Mouse (Mus musculus): ENCODE data around the gene Ino80d. TPM values are rescaled to one million over a fixed set of nuclear protein-coding genes. Genes with fewer than 3 reads are reported as not detected.
A peak's percentile ranks its signal among the peaks of the same experiment; 100 is the strongest.

The Ino80d gene
- polyA plus RNA-seq, 1 experiment from 2014 or later: 7.9 TPM

DNA sequence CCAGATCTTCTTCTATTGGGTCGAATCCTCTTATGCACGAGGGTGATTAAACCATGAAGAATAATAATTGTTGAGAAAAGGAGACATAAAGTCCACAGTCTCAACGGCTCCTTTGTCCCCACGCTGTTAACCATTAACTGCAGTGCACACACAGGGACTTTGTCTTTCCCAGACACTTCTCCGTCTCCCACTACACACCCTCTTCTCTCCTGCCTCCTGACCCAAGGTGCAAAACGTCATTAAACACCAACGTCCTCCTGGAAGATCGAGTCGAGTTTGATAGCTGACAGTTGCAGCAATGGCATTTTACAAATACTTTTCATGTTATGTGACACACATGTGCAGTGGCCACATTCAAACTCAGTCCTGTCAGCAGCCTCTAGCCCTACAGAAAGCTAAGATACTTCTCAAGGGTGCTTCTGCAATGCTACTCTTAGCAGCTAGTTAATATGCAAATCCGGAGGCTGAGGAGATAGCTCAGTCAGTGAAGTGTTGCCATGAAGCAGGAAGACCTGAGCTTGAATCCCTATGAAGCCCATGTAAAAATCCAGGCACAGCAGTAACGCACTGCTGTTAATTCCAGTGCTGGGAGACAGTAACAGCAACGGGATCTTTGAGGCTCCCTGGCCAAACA lies 109.3 kb downstream of the Ino80d start:
- no peaks in the 10 kb centered on the region for H3K36me3 ChIP-seq (replicated peaks; ENCODE audit: control insufficient read depth, insufficient read depth, low read depth, low read length)
- H3K9ac ChIP-seq (replicated peaks; ENCODE audit: low read length): no peak overlapping the region
- WGBS: 65% methylated on average over 12 of the region's 12 CpGs
- DNase-seq (ENCODE audit: low spot score) (no peak), ATAC-seq (replicated peaks; ENCODE audit: insufficient number of reproducible peaks, low FRiP score, low TSS enrichment, low read depth) (no peak)
- no peak overlapping the region for H3K4me2 ChIP-seq (ENCODE audit: low read depth, low read length)
- no peak overlapping the region for H3K27ac ChIP-seq (replicated peaks; ENCODE audit: low read depth, low read length)
- no peaks in the 10 kb centered on the region for H3K4me1 ChIP-seq (ENCODE audit: control insufficient read depth, insufficient read depth, low read length)
- H3K9me3 ChIP-seq (replicated peaks; ENCODE audit: control insufficient read depth, low read length): no peaks in the 10 kb centered on the region
- no peak overlapping the region for H3K4me3 ChIP-seq (ENCODE audit: low read depth, low read length)
- no peaks in the 10 kb centered on the region for H3K27me3 ChIP-seq (ENCODE audit: control insufficient read depth, insufficient read depth, low read length)

DNA sequence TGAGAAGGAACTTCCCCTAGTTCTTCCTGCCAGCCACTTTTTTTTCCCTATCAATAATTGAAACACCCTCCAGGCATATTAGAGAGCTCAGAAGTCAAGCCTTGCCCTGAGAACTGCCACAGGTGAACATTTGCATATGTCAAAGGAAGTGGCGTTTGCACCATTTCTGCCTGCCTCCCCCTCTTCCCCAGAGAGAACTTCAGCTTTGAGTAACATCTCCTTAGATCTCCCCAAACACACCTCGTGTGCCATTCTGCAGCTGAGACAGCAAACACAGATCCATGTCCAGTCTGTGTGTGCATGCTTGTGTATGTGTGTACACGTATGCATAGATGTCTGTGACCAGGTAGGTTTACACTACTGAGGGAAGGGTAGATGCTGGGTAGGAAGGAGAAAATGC lies 112.6 kb downstream of the Ino80d start:
- H3K36me3 ChIP-seq (replicated peaks; ENCODE audit: control insufficient read depth, insufficient read depth, low read depth, low read length): no peaks in the 10 kb centered on the region
- H3K9ac ChIP-seq (replicated peaks; ENCODE audit: low read length): no peak overlapping the region
- H3K9me3 ChIP-seq (replicated peaks; ENCODE audit: control insufficient read depth, low read length): no peaks in the 10 kb centered on the region
- no peaks in the 10 kb centered on the region for H3K4me1 ChIP-seq (ENCODE audit: control insufficient read depth, insufficient read depth, low read length)
- H3K4me2 ChIP-seq (ENCODE audit: low read depth, low read length): no peak overlapping the region
- WGBS: 67% methylated on average over 3 of the region's 3 CpGs
- DNase-seq (ENCODE audit: low spot score) (no peak), ATAC-seq (replicated peaks; ENCODE audit: insufficient number of reproducible peaks, low FRiP score, low TSS enrichment, low read depth) (no peak)
- no peak overlapping the region for H3K4me3 ChIP-seq (ENCODE audit: low read depth, low read length)
- H3K27me3 ChIP-seq (ENCODE audit: control insufficient read depth, insufficient read depth, low read length): no peaks in the 10 kb centered on the region
- no peak overlapping the region for H3K27ac ChIP-seq (replicated peaks; ENCODE audit: low read depth, low read length)

DNA sequence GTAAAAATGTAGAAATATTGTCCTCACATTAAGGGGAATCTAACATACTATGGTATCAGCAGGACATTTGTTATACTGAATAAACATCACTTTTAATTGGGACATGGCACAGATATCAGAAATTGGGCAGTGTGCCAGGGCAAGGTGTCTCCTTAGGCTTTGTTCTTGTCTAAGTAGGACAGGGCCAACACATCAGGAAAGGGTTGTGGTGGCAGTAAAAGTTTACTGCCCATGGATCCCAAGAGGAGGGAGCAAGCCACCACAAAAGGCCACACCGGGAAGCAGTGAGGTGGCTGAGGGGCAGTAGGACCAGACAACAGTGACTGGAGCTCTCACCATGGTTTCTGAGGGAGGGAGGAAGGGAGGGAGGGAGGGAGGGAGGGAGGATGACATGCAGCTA lies 121.1 kb downstream of the Ino80d start:
- H3K9me3 ChIP-seq (replicated peaks; ENCODE audit: control insufficient read depth, low read length): no peaks in the 10 kb centered on the region
- H3K27ac ChIP-seq (replicated peaks; ENCODE audit: low read depth, low read length): no peak overlapping the region
- H3K4me3 ChIP-seq (ENCODE audit: low read depth, low read length): no peak overlapping the region
- no peaks in the 10 kb centered on the region for H3K4me1 ChIP-seq (ENCODE audit: control insufficient read depth, insufficient read depth, low read length)
- no peak overlapping the region for H3K9ac ChIP-seq (replicated peaks; ENCODE audit: low read length)
- 70% methylated on average over 1 of the region's 1 CpGs for WGBS
- no peak for DNase-seq (ENCODE audit: low spot score)
- H3K4me2 ChIP-seq (ENCODE audit: low read depth, low read length): no peak overlapping the region
- H3K27me3 ChIP-seq (ENCODE audit: control insufficient read depth, insufficient read depth, low read length): no peaks in the 10 kb centered on the region
- no peak for ATAC-seq (replicated peaks; ENCODE audit: insufficient number of reproducible peaks, low FRiP score, low TSS enrichment, low read depth)
- H3K36me3 ChIP-seq (replicated peaks; ENCODE audit: control insufficient read depth, insufficient read depth, low read depth, low read length): no peaks in the 10 kb centered on the region

DNA sequence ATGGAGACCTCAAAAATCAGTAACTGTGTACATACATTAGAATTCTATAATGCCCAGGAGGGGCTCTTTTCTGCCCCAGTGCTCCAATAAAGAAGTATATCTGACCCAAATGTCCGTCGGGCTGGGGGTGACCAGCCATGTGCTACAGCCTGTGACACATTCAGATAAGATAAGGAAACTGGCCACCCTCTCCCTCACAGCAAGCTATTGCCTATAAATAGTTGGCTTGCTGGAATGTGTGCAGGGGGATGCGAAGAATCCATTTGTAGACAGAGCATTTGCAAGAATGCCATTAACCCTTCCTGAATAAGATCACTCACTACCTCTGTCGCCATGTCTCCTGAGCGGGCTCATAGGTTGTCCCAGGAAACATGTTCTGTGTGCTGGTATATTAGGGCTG lies 121.8 kb downstream of the Ino80d start:
- no peak overlapping the region for H3K4me2 ChIP-seq (ENCODE audit: low read depth, low read length)
- H3K9me3 ChIP-seq (replicated peaks; ENCODE audit: control insufficient read depth, low read length): no peaks in the 10 kb centered on the region
- DNase-seq (ENCODE audit: low spot score) (no peak), ATAC-seq (replicated peaks; ENCODE audit: insufficient number of reproducible peaks, low FRiP score, low TSS enrichment, low read depth) (no peak)
- no peak overlapping the region for H3K4me3 ChIP-seq (ENCODE audit: low read depth, low read length)
- no peaks in the 10 kb centered on the region for H3K27me3 ChIP-seq (ENCODE audit: control insufficient read depth, insufficient read depth, low read length)
- no peaks in the 10 kb centered on the region for H3K4me1 ChIP-seq (ENCODE audit: control insufficient read depth, insufficient read depth, low read length)
- H3K27ac ChIP-seq (replicated peaks; ENCODE audit: low read depth, low read length): no peak overlapping the region
- 85% methylated on average over 5 of the region's 5 CpGs for WGBS
- no peaks in the 10 kb centered on the region for H3K36me3 ChIP-seq (replicated peaks; ENCODE audit: control insufficient read depth, insufficient read depth, low read depth, low read length)
- no peak overlapping the region for H3K9ac ChIP-seq (replicated peaks; ENCODE audit: low read length)

DNA sequence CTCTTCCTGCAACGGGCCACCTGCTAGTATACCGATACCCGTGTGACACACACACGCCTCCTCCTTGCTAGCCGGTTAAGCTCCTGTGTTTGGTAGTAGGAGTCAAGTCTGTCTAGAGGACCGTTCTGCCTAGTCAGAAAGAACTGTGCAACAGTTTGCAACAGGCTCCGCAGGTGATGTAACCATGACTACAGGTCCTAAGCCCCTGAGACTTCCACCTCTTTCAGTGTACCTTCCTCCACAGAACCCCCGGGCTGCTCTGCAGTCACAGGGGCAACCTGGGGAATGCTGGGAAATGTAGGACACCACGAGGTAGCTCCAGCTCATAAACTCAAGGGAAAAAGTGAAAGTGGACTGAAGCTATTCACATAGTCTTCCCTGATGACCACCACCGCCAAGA lies 123.4 kb downstream of the Ino80d start:
- Histone ChIP-seq H3K27ac (replicated peaks; ENCODE audit: low read depth, low read length) (no peak overlapping the region), H3K9me3 (replicated peaks; ENCODE audit: control insufficient read depth, low read length) (no peaks in the 10 kb centered on the region), H3K4me1 (ENCODE audit: control insufficient read depth, insufficient read depth, low read length) (no peaks in the 10 kb centered on the region), H3K4me2 (ENCODE audit: low read depth, low read length) (no peak overlapping the region), H3K36me3 (replicated peaks; ENCODE audit: control insufficient read depth, insufficient read depth, low read depth, low read length) (no peaks in the 10 kb centered on the region), H3K9ac (replicated peaks; ENCODE audit: low read length) (no peak overlapping the region), H3K4me3 (ENCODE audit: low read depth, low read length) (no peak overlapping the region), H3K27me3 (ENCODE audit: control insufficient read depth, insufficient read depth, low read length) (no peaks in the 10 kb centered on the region)
- no peak for ATAC-seq (replicated peaks; ENCODE audit: insufficient number of reproducible peaks, low FRiP score, low TSS enrichment, low read depth)
- 83% methylated on average over 10 of the region's 10 CpGs for WGBS
- no peak for DNase-seq (ENCODE audit: low spot score)

DNA sequence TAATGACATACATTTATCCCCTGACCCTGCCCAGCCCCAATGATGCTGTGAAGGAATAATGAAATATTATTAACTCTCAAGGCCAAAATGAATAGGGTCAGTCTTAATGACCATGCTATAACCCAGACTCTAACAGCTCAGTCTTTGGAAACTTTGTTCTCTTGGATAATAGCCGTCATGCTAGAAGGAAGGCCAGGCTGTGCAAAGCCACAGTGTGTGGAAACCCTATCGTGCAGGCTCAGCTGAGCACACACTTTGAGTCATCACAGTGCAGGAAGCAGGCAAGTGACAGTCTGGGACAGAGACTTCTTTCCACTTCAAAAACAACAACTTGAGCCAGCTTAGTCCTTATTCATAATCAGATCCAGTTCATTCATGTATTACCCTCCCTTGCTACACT lies 126.9 kb downstream of the Ino80d start:
- H3K9me3 ChIP-seq (replicated peaks; ENCODE audit: control insufficient read depth, low read length): no peaks in the 10 kb centered on the region
- no peak overlapping the region for H3K4me3 ChIP-seq (ENCODE audit: low read depth, low read length)
- H3K36me3 ChIP-seq (replicated peaks; ENCODE audit: control insufficient read depth, insufficient read depth, low read depth, low read length): no peaks in the 10 kb centered on the region
- H3K9ac ChIP-seq (replicated peaks; ENCODE audit: low read length): no peak overlapping the region
- no peaks in the 10 kb centered on the region for H3K27me3 ChIP-seq (ENCODE audit: control insufficient read depth, insufficient read depth, low read length)
- WGBS: 69% methylated on average over 2 of the region's 2 CpGs
- DNase-seq (ENCODE audit: low spot score): no peak
- H3K27ac ChIP-seq (replicated peaks; ENCODE audit: low read depth, low read length): no peak overlapping the region
- H3K4me2 ChIP-seq (ENCODE audit: low read depth, low read length): no peak overlapping the region
- H3K4me1 ChIP-seq (ENCODE audit: control insufficient read depth, insufficient read depth, low read length): no peaks in the 10 kb centered on the region
- ATAC-seq (replicated peaks; ENCODE audit: insufficient number of reproducible peaks, low FRiP score, low TSS enrichment, low read depth): no peak

DNA sequence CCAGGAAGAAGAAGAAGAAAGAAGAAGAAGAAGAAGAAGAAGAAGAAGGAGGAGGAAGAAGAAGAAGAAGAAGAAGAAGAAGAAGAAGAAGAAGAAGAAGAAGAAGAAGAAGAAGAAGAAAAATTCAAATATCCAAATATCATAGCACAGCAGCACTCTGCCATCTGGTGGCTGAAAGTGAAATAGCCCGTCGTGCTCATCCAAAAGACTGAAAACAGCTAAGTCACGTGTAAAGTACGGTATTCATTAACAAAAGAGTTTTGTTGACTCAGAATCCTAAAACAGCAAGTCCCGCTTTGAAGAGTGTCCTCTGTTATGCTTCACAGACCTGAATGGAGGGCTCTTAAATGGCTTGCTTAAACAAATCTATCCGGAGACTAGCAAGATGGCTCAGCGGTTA lies 128.2 kb downstream of the Ino80d start:
- Histone ChIP-seq H3K27me3 (ENCODE audit: control insufficient read depth, insufficient read depth, low read length) (no peaks in the 10 kb centered on the region), H3K4me2 (ENCODE audit: low read depth, low read length) (no peak overlapping the region), H3K36me3 (replicated peaks; ENCODE audit: control insufficient read depth, insufficient read depth, low read depth, low read length) (no peaks in the 10 kb centered on the region), H3K9ac (replicated peaks; ENCODE audit: low read length) (no peak overlapping the region), H3K27ac (replicated peaks; ENCODE audit: low read depth, low read length) (no peak overlapping the region), H3K9me3 (replicated peaks; ENCODE audit: control insufficient read depth, low read length) (no peaks in the 10 kb centered on the region), H3K4me1 (ENCODE audit: control insufficient read depth, insufficient read depth, low read length) (no peaks in the 10 kb centered on the region), H3K4me3 (ENCODE audit: low read depth, low read length) (no peak overlapping the region)
- ATAC-seq (replicated peaks; ENCODE audit: insufficient number of reproducible peaks, low FRiP score, low TSS enrichment, low read depth) (no peak), DNase-seq (ENCODE audit: low spot score) (peak; percentile 85)
- WGBS: 19% methylated on average over 7 of the region's 7 CpGs

DNA sequence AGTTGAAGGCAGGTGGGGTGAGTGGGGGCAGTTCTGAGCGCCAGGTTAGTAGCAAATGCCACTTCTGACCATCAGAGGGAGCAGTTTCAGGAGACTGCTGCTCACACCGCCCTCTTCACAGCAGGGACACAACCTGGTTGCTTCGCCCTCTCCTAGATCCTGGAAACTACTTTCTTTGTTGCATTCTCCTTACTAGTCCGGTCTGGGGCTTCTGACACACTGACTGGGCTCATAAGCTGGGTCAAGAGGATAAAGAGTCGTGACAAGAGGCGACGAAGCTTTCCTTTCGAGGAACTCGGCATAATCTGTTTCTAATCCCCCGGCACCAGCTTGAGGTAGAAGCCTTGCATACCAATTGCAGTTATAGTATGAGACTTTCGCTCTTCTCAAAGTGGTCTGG lies 129.9 kb downstream of the Ino80d start:
- 26% methylated on average over 11 of the region's 11 CpGs for WGBS
- Histone ChIP-seq H3K4me2 (ENCODE audit: low read depth, low read length) (no peak overlapping the region), H3K9ac (replicated peaks; ENCODE audit: low read length) (no peak overlapping the region), H3K27ac (replicated peaks; ENCODE audit: low read depth, low read length) (no peak overlapping the region), H3K4me1 (ENCODE audit: control insufficient read depth, insufficient read depth, low read length) (no peaks in the 10 kb centered on the region), H3K9me3 (replicated peaks; ENCODE audit: control insufficient read depth, low read length) (no peaks in the 10 kb centered on the region), H3K27me3 (ENCODE audit: control insufficient read depth, insufficient read depth, low read length) (no peaks in the 10 kb centered on the region), H3K4me3 (ENCODE audit: low read depth, low read length) (no peak overlapping the region), H3K36me3 (replicated peaks; ENCODE audit: control insufficient read depth, insufficient read depth, low read depth, low read length) (no peaks in the 10 kb centered on the region)
- ATAC-seq (replicated peaks; ENCODE audit: insufficient number of reproducible peaks, low FRiP score, low TSS enrichment, low read depth) (no peak), DNase-seq (ENCODE audit: low spot score) (peak; percentile 67)
